Mouse (Mus musculus) kidney, postnatal 0 days (tissue): ENCODE measurements around the gene Tmem236. TPM values are rescaled to one million over a fixed set of nuclear protein-coding genes. Genes with fewer than 3 reads are reported as not detected.
A peak's percentile ranks its signal among the peaks of the same experiment; 100 is the strongest.

ENCODE experiments used
- ATAC-seq: fragments of 200-750 bp; cut with Nextera tagmentation; replicated peaks from 2 replicates; pipeline ENCODE4 v1.8.0; 2017; ENCODE audit warnings: low read depth, moderate number of reproducible peaks, moderate TSS enrichment, moderate library complexity; ENCODE audit not compliant: low FRiP score
- DNase-seq: peaks from one replicate; pipeline ENCODE4 v3.0.0-alpha.2; 2016; ENCODE audit warnings: low spot score
- H3K27ac ChIP-seq: fragments of 300-500 bp; sonication (generic); 2 replicates; pipeline ENCODE4 v1.5.1; 2014; ENCODE audit warnings: mild to moderate bottlenecking
- H3K27me3 ChIP-seq: fragments of 300-500 bp; sonication (generic); 2 replicates; pipeline ENCODE4 v1.6.1; 2014; ENCODE audit warnings: low read length, mixed read lengths; ENCODE audit not compliant: insufficient read depth
- H3K36me3 ChIP-seq: fragments of 300-500 bp; sonication (generic); 2 replicates; pipeline ENCODE4 v1.6.1; 2014; ENCODE audit warnings: low read length, mixed read lengths; ENCODE audit not compliant: insufficient read depth
- H3K4me1 ChIP-seq: fragments of 300-500 bp; sonication (generic); replicated peaks from 2 replicates; pipeline ENCODE4 v1.6.1; 2014; ENCODE audit warnings: antibody characterized with exemption, low read length, mixed read lengths; ENCODE audit not compliant: insufficient read depth
- H3K4me2 ChIP-seq: fragments of 300-500 bp; sonication (generic); 2 replicates; pipeline ENCODE4 v1.6.1; 2014; ENCODE audit warnings: mild to moderate bottlenecking, low read length, moderate library complexity, mixed read lengths
- H3K4me3 ChIP-seq: fragments of 300-500 bp; sonication (generic); replicated peaks from 2 replicates; pipeline ENCODE4 v1.5.1; 2014; ENCODE audit warnings: low read depth, low read length
- H3K9ac ChIP-seq: fragments of 300-500 bp; sonication (generic); 2 replicates; pipeline ENCODE4 v1.6.1; 2014; ENCODE audit warnings: low read depth, low read length
- H3K9me3 ChIP-seq: fragments of 300-500 bp; sonication (generic); replicated peaks from 2 replicates; pipeline ENCODE4 v1.6.1; 2016; ENCODE audit warnings: low read length, inconsistent platforms, mixed read lengths
- CTCF ChIP-seq: IDR thresholded peaks from 2 replicates; pipeline ENCODE4 v1.5.1; 2016; ENCODE audit warnings: antibody characterized with exemption, low read depth, mild to moderate bottlenecking, moderate library complexity
- whole genome bisulfite sequencing: fragments of 180-500 bp; shearing (Covaris S2); extraction: QIAGEN DNeasy Blood & Tissue Kit; methylation state at CpG from one replicate; pipeline ENCODE4 v1.1.7; 2014; 5-methylcytosine and 5-hydroxymethylcytosine counted together
- polyA plus RNA-seq: library from polyadenylated mRNA; unstranded; fragments of >200 nt; fragmentation: Nextera tagmentation; extraction: Ambion mirVana; gene quantifications from 2 replicates; pipeline ENCODE4 v1.2.1, GENCODE M21; 2015

The Tmem236 gene
- polyA plus RNA-seq, 1 experiment from 2014 or later = 0.16 TPM

- no peak overlapping the region for H3K4me3 ChIP-seq
- H3K9ac ChIP-seq = no peak overlapping the region
- no peak overlapping the region for H3K27ac ChIP-seq
- no peaks in the 10 kb centered on the region for H3K9me3 ChIP-seq
- H3K27me3 ChIP-seq = no peaks in the 10 kb centered on the region
- H3K36me3 ChIP-seq = 0 out of 2 replicates have a peak, but pooled peaks cover 22% of the 10 kb centered on the region
- DNase-seq (no peak), ATAC-seq (no peak)
- H3K4me2 ChIP-seq = no peak overlapping the region
- WGBS = 83% methylated on average over 6 of the region's 6 CpGs
- no peak for TF ChIP-seq CTCF
- no peaks in the 10 kb centered on the region for H3K4me1 ChIP-seq
These were observed 34.7 kb upstream of the Tmem236 start for GRCm38 (mm10) chr2:14139590-14139989.

GRCm38 (mm10) chr2:14140044-14140443 is 34.3 kb upstream of the Tmem236 start:
- H3K36me3 ChIP-seq = 0 out of 2 replicates have a peak, but pooled peaks cover 22% of the 10 kb centered on the region
- H3K27me3 ChIP-seq = no peaks in the 10 kb centered on the region
- H3K27ac ChIP-seq = no peak overlapping the region
- H3K4me1 ChIP-seq = no peaks in the 10 kb centered on the region
- H3K9ac ChIP-seq = no peak overlapping the region
- DNase-seq = no peak
- H3K4me2 ChIP-seq = no peak overlapping the region
- no peak for ATAC-seq
- no peak for TF ChIP-seq CTCF
- H3K4me3 ChIP-seq = no peak overlapping the region
- WGBS = 80% methylated on average over 2 of the region's 2 CpGs
- no peaks in the 10 kb centered on the region for H3K9me3 ChIP-seq

GRCm38 (mm10) chr2:14145311-14145710 is 29.0 kb upstream of the Tmem236 start:
- ATAC-seq = no peak
- H3K9ac ChIP-seq = no peak overlapping the region
- H3K27ac ChIP-seq = no peak overlapping the region
- no peak for TF ChIP-seq CTCF
- peaks cover 23% of the 10 kb centered on the region; the same call in 1 of the 2 replicates for H3K36me3 ChIP-seq
- no peak for DNase-seq
- no peak overlapping the region for H3K4me2 ChIP-seq
- H3K9me3 ChIP-seq = no peaks in the 10 kb centered on the region
- 73% methylated on average over 3 of the region's 3 CpGs for WGBS
- H3K4me3 ChIP-seq = no peak overlapping the region
- H3K27me3 ChIP-seq = no peaks in the 10 kb centered on the region
- no peaks in the 10 kb centered on the region for H3K4me1 ChIP-seq

GRCm38 (mm10) chr2:14146913-14147312 is 27.4 kb upstream of the Tmem236 start:
- Histone ChIP-seq H3K4me3 (no peak overlapping the region), H3K9ac (no peak overlapping the region), H3K27ac (no peak overlapping the region), H3K4me2 (no peak overlapping the region), H3K36me3 (peaks cover 19% of the 10 kb centered on the region; the same call in 1 of the 2 replicates), H3K9me3 (no peaks in the 10 kb centered on the region), H3K27me3 (no peaks in the 10 kb centered on the region), H3K4me1 (no peaks in the 10 kb centered on the region)
- peak; percentile 41 for DNase-seq
- no peak for ATAC-seq
- 88% methylated on average over 2 of the region's 2 CpGs for WGBS
- TF ChIP-seq CTCF = peak; percentile 75

- peak; percentile 59 for TF ChIP-seq CTCF
- Histone ChIP-seq H3K27me3 (no peaks in the 10 kb centered on the region), H3K9me3 (no peaks in the 10 kb centered on the region), H3K4me3 (no peak overlapping the region), H3K27ac (no peak overlapping the region), H3K4me2 (no peak overlapping the region), H3K4me1 (no peaks in the 10 kb centered on the region), H3K9ac (no peak overlapping the region), H3K36me3 (peaks cover 6% of the 10 kb centered on the region; the same call in 1 of the 2 replicates)
- ATAC-seq = no peak
- 94% methylated on average over 2 of the region's 2 CpGs for WGBS
- peak; percentile 42 for DNase-seq
These were observed 23.5 kb upstream of the Tmem236 start for GRCm38 (mm10) chr2:14150829-14151228.

- Histone ChIP-seq H3K4me3 (no peak overlapping the region), H3K4me2 (no peak overlapping the region), H3K27ac (no peak overlapping the region), H3K9me3 (no peaks in the 10 kb centered on the region), H3K27me3 (no peaks in the 10 kb centered on the region), H3K36me3 (peaks cover 3% of the 10 kb centered on the region; the same call in 1 of the 2 replicates), H3K4me1 (no peaks in the 10 kb centered on the region), H3K9ac (no peak overlapping the region)
- ATAC-seq = no peak
- WGBS = 92% methylated on average over 6 of the region's 6 CpGs
- no peak for DNase-seq
- TF ChIP-seq CTCF = no peak
These were observed 22.5 kb upstream of the Tmem236 start for GRCm38 (mm10) chr2:14151854-14152253.

GRCm38 (mm10) chr2:14159047-14159446 is 15.3 kb upstream of the Tmem236 start:
- Histone ChIP-seq H3K4me1 (no peaks in the 10 kb centered on the region), H3K27me3 (no peaks in the 10 kb centered on the region), H3K4me3 (no peak overlapping the region), H3K9me3 (no peaks in the 10 kb centered on the region), H3K27ac (no peak overlapping the region), H3K4me2 (no peak overlapping the region), H3K9ac (no peak overlapping the region), H3K36me3 (no peaks in the 10 kb centered on the region)
- DNase-seq = no peak
- WGBS = 66% methylated on average over 3 of the region's 3 CpGs
- ATAC-seq = no peak
- TF ChIP-seq CTCF = no peak
